Mouse (Mus musculus): ENCODE data around the gene Ccdc13. TPM values are rescaled to one million over a fixed set of nuclear protein-coding genes. Genes with fewer than 3 reads are reported as not detected.

The Ccdc13 gene
- total RNA-seq, 2 experiments from 2014 or later, result 0.32 to 0.46 TPM

- no peak for DNase-seq
Measured at GRCm38 (mm10) chr9:121846526-121847118, 7.4 kb upstream of the Ccdc13 start.

- no peak for DNase-seq
Measured at GRCm38 (mm10) chr9:121842914-121843313, 3.7 kb upstream of the Ccdc13 start.

GRCm38 (mm10) chr9:121839622-121839965 is 333 bp upstream of the Ccdc13 start:
- DNase-seq, result no peak

GRCm38 (mm10) chr9:121838008-121838407 is 1.3 kb downstream of the Ccdc13 start:
- DNase-seq, result no peak

- DNase-seq, result no peak
Measured at GRCm38 (mm10) chr9:121833825-121834224, 5.4 kb downstream of the Ccdc13 start.

- DNase-seq, result no peak
Measured at GRCm38 (mm10) chr9:121830956-121831293, 8.3 kb downstream of the Ccdc13 start.

GRCm38 (mm10) chr9:121830243-121830955 is 8.9 kb downstream of the Ccdc13 start:
- no peak for DNase-seq

GRCm38 (mm10) chr9:121829270-121829992 is 9.8 kb downstream of the Ccdc13 start:
- DNase-seq, result no peak

- no peak for DNase-seq
Measured at GRCm38 (mm10) chr9:121828314-121828713, 10.9 kb downstream of the Ccdc13 start.

- DNase-seq, result no peak
Measured at GRCm38 (mm10) chr9:121826356-121826755, 12.9 kb downstream of the Ccdc13 start.

- no peak for DNase-seq
Measured at GRCm38 (mm10) chr9:121823991-121824390, 15.3 kb downstream of the Ccdc13 start.

- DNase-seq, result no peak
Measured at GRCm38 (mm10) chr9:121823051-121823450, 16.2 kb downstream of the Ccdc13 start.

GRCm38 (mm10) chr9:121822585-121822991 is 16.7 kb downstream of the Ccdc13 start:
- no peak for DNase-seq

GRCm38 (mm10) chr9:121820765-121821164 is 18.5 kb downstream of the Ccdc13 start:
- DNase-seq, result no peak

GRCm38 (mm10) chr9:121819771-121820471 is 19.3 kb downstream of the Ccdc13 start:
- DNase-seq, result no peak

GRCm38 (mm10) chr9:121819073-121819770 is 20.0 kb downstream of the Ccdc13 start:
- DNase-seq, result peak; percentile 69

GRCm38 (mm10) chr9:121815183-121815582 is 24.1 kb downstream of the Ccdc13 start:
- no peak for DNase-seq

- DNase-seq, result no peak
Measured at GRCm38 (mm10) chr9:121810081-121810821, 29.0 kb downstream of the Ccdc13 start.

GRCm38 (mm10) chr9:121808511-121808910 is 30.8 kb downstream of the Ccdc13 start:
- no peak for DNase-seq

- DNase-seq, result no peak
Measured at GRCm38 (mm10) chr9:121807947-121808346, 31.3 kb downstream of the Ccdc13 start.

- DNase-seq, result no peak
Measured at GRCm38 (mm10) chr9:121807546-121807945, 31.7 kb downstream of the Ccdc13 start.

Data from gastrocnemius, postnatal 25 days (tissue).